Mouse (Mus musculus) megakaryocyte, embryonic 14.5 days (primary cell): Measurements from ENCODE around the gene Ackr3.

Source experiments
- FLI1 ChIP-seq: IDR thresholded peaks from 2 replicates; pipeline ENCODE4 v1.6.1; 2012; ENCODE audit warnings: low read length, inconsistent platforms, mixed read lengths
- GATA1 ChIP-seq: IDR thresholded peaks from 3 replicates; pipeline ENCODE4 v1.6.1; 2012; ENCODE audit warnings: mixed read lengths, low read length, inconsistent platforms, borderline replicate concordance

GRCm38 (mm10) chr1:90161623-90162022, 42.2 kb upstream of the Ackr3 start:
- TF ChIP-seq GATA1 = no peak
- no peak for TF ChIP-seq FLI1
